Mouse (Mus musculus) urinary bladder, postnatal 14 days (tissue): ENCODE results near the gene Gfra1.

Experiments used
- DNase-seq: peaks from one replicate; pipeline ENCODE4 v3.0.0; 2021; ENCODE audit warnings: low spot score

The Gfra1 gene

GRCm38 (mm10) chr19:58316474-58316873 lies 139.2 kb downstream of the Gfra1 start:
- DNase-seq, result no peak

DNA sequence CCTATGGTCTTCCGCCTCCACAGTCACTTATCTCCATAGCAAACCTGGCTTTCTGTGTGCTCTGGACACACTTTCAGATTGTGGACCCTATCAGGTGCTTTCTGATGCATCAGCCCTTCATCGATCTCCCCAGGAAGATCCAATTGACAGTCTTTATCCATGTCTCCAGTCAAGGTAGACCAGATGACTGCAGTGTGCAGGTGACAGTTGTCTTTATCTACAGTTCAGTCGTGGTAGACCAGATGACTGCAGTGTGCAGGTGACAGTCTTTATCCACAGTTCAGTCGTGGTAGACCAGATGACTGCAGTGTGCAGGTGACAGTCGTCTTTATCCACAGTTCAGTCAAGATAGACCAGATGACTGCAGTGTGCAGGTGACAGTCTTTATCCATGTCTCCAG lies 140.0 kb downstream of the Gfra1 start:
- no peak for DNase-seq

DNA sequence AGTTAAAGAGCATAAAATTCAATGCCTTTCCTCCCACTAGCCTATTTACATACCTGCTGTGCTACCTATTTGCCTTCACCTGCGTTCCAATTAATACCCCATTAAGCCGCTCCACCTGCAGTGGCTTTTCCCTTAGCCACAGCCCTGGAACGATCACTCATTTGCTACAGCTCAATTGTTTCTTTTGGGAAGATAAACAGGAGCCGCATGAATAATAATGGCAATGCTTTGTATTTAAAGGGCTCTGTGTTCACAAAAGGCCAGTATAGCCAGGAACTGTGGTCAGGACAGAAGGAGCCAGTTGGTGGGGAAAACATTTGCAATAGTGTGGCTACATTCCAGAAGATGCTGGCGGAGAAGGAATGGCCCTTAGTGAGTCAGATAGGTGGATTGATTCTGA lies 141.1 kb downstream of the Gfra1 start:
- no peak for DNase-seq

DNA sequence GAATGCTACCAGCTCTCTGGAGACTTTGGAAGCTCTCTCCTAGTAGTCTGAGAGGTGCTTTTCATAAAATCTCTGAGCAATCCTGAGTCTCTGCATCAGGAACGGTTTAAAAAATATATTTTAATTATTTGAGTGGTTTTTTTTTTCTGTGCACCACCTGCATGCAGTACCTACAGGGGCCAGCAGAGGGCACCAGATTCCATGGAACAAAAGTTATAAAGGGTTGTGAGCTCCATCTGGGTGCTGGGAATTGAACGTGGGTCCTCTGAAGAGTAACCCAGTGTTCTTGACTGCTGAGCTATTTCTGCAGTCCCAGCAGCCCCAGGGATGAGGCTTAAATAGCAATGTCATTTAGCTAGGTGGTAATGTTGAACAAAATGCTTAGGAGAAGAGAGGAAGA lies 141.9 kb downstream of the Gfra1 start:
- no peak for DNase-seq

DNA sequence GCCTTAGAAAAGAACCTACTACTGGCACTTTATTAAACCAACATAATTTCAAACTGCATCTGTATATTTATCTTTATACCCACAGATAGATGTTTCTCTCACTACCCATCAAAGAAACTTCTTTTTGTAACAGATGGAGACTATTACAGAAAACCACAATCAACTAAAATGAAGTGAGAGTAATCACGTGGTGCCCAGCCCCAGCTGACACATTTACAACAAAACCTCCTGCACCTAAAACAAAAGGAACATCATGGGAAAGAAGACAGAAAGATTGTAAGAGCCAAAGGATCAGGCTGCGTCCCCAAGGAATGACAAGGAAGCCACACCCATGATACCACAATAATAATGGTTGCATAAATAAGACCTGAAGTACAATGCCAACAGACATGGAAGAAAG lies 143.2 kb downstream of the Gfra1 start:
- DNase-seq, result no peak

- DNase-seq, result no peak
These were observed 145.1 kb downstream of the Gfra1 start for GRCm38 (mm10) chr19:58310334-58311315.

DNA sequence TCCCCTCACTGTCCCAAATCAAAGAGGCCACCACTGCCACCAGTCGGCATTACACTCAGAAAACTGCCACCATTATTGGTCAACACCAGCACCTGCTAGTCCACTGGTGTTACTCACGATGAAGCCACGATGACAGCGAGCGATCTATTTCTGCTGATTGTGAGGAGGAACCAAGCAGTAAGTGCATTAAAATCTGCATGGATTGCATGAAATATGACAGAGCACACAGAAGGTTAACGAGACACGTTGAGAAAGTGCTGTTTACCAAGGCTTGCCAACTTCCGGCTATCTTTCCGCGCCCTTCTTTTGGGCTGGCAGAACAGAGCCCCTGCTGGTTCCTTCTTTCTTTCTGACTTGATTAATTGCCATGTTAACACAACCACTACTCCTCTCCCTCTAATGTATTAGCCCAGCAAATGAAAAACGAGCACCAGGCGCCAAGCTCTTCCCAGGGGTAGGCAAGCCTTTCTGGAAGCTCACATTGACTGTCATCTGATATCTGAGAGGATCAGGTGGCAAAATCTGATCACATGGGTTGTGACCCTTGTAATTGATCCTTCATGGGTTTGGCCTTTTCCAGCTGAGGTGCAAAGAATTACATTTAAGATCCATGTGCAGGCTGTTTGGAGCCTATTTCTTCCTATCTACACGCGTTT lies 146.0 kb downstream of the Gfra1 start:
- DNase-seq, result no peak

- DNase-seq, result no peak
These were observed 154.6 kb downstream of the Gfra1 start for GRCm38 (mm10) chr19:58301105-58301504.

DNA sequence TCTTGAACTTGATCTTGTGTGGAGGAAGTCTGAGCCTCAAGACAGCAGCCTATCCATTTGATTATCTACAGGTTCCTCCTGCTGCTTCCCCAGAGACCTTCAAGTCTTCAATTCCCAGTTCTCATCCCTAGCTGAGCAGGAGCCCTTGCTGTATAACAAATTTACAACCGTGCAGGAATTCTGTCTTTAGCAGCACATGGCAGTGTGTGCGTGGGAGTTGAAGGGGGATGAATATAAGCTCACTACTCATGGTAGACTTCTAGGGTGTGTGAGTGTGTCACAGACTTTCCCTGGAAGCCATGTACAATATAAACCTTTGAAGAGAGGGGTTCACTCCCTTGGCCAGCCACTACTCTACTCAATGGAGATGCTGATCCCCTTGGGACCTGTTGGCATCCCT lies 157.8 kb downstream of the Gfra1 start:
- DNase-seq, result no peak

DNA sequence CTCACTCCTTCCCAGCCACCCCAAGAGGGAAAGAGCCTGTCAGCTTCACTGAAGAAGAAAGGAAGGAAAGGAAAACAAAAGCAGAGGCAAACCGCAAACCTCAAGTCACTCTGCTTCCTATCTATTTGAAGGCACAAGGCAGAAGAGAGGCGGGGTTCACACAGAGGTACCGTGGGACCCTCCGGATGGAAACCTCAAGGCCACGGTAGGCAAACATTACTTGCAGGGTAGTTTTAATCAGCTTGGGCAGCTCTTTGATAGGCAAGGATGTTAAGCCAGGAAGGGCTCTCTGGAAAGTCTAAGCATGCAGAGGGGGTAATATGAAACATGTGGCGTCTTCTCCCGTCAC lies 158.9 kb downstream of the Gfra1 start:
- no peak for DNase-seq

GRCm38 (mm10) chr19:58295986-58296841 lies 159.5 kb downstream of the Gfra1 start:
- peak; percentile 18 for DNase-seq

DNA sequence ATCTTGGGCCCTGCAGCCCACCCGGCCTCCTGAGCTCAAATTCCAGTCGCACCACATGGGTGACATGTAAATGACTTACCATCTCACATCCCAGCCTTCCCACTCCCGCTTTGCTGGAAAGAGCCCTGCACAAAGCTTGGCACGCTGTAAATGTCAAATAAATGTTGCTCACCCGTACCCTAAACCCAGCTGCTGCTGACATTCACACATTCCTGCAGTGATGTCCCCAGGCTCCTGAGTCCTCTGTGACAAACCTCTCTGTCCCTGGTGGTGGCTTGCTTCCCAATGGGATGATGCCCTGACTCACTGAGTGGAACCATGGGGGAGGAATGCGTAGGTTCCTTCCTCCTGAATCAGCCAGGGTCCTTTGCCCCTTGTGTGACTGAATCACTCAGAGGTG lies 167.6 kb downstream of the Gfra1 start:
- DNase-seq, result no peak

GRCm38 (mm10) chr19:58275281-58275680 lies 180.4 kb downstream of the Gfra1 start:
- no peak for DNase-seq

- DNase-seq, result peak; percentile 49
These were observed 183.9 kb downstream of the Gfra1 start for GRCm38 (mm10) chr19:58271815-58272214.

GRCm38 (mm10) chr19:58270778-58271177 lies 184.9 kb downstream of the Gfra1 start:
- DNase-seq, result no peak

- DNase-seq, result no peak
These were observed 187.2 kb downstream of the Gfra1 start for GRCm38 (mm10) chr19:58268476-58268875.

DNA sequence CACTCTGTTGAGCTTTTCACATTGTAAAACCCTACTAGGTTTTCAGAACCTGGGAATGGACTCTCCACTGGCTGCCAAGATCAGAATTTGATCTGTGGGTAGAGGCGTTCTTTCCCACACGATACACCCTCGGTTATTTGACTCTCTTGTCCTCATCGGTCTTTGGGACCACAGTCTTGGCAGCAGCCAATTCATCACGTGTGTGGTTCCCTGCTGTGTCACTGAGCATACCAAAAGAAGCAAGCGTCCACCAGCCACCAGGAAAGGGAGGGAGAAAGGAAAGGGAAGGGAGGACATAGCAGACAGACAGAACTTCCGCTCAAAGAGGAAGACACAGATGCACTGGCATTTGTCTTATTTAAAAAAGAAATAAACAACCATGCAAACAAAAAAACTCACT lies 189.1 kb downstream of the Gfra1 start:
- no peak for DNase-seq

- DNase-seq, result peak; percentile 8
These were observed 194.8 kb downstream of the Gfra1 start for GRCm38 (mm10) chr19:58260934-58261333.

DNA sequence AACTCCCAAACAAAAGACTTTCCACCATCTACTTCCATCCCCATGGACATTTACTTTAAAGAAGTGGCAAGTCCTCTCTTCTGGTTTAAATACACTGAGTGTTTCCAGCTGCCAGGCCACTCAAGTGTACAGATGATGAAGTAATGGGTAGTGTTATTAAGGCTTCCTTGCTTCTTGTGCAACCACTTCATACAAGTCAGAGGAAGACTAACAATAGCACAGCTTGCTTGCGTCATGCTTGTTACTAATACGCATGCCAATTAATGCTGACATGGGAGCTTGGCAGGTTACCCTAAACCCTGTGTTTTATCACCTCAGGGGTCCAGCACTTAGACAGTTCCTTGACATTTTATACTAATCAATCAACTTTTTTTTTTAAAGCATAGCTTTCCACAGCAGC lies 196.5 kb downstream of the Gfra1 start:
- no peak for DNase-seq

GRCm38 (mm10) chr19:58256485-58256884 lies 199.2 kb downstream of the Gfra1 start:
- DNase-seq, result no peak

DNA sequence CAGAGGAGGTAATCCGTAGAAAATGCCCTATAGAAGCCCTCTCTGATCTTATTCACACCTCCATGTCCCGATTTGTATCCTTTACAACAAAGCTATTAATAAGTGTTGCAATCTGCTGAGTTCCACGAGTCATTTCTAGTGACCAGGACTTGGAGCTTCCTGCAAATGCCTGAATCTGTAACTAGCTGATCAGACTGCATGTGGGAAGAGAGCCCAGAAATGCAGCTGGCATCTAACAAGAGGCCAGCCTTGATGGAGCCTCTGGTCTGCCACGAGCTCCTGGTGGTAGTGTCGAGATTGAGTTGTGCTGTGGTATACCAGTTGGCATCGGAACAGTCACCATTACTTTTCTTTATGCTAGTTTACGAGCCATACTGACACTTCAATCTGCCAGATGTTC lies 200.3 kb downstream of the Gfra1 start:
- DNase-seq, result no peak

- no peak for DNase-seq
These were observed 201.5 kb downstream of the Gfra1 start for GRCm38 (mm10) chr19:58254172-58254571.

DNA sequence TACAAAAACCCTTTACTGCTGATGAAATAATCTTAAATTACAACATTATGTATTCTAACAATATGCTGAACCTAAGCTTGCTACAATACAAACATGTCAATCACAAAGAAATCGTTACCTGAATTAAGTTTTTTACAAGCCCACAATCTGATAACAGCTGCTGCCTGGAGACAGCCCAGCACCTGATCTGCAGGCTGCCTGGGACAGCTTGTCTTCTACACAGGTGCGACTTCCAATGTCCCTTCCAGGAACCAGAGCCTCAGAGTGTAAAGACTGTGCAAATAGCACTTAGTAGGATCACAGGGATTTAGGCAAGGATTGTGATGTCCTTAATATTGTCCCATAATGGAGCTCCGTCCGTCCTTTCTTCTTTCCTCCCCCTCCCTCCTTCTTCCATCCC lies 204.0 kb downstream of the Gfra1 start:
- no peak for DNase-seq
